In genomic region chr12:17646457-17646856, GRCm38 (mm10) we compare ENCODE assay signal across 16 mouse cellular contexts.
"Had no signal": no experiment of that assay in that cellular context is flagged by ENCODE, and none has a peak within 500 bp of the region (broad histone marks: within the 10 kb centered on the region; RNA-seq: fewer than 3 reads in every experiment).

No protein-coding gene starts in this region.

- H3K4me2 ChIP-seq: neural tube, embryonic 13.5 days; neural tube, embryonic 15.5 days; stomach, embryonic 15.5 days had no signal

- H3K9ac ChIP-seq: neural tube, embryonic 13.5 days; neural tube, embryonic 15.5 days; stomach, embryonic 15.5 days had no signal

- H3K36me3 ChIP-seq: neural tube, embryonic 13.5 days; neural tube, embryonic 15.5 days; stomach, embryonic 15.5 days had no signal

- H3K9me3 ChIP-seq: neural tube, embryonic 13.5 days; neural tube, embryonic 15.5 days; stomach, embryonic 15.5 days had no signal

- H3K27ac ChIP-seq: neural tube, embryonic 13.5 days; neural tube, embryonic 15.5 days; stomach, embryonic 15.5 days; stomach, postnatal 0 days had no signal

- H3K4me1 ChIP-seq: stomach, embryonic 15.5 days had no signal

- DNase-seq: retina, postnatal 1 day; right cerebral cortex, adult 18-20 months; right cerebral cortex, postnatal 14 days; right cerebral cortex, postnatal 25 days; right cerebral cortex, postnatal 4 days; spleen, adult 18-20 months; thymus, adult 18-20 months; thymus, adult 2 months; thymus, postnatal 14 days; thymus, postnatal 25 days; thymus, postnatal 36 days; thymus, postnatal 4 days had no signal

- H3K27me3 ChIP-seq: neural tube, embryonic 13.5 days; neural tube, embryonic 15.5 days; stomach, embryonic 15.5 days had no signal

- H3K4me3 ChIP-seq: neural tube, embryonic 13.5 days; neural tube, embryonic 15.5 days; stomach, embryonic 15.5 days had no signal
